In genomic region chr16:42338987-42339386, GRCm38 (mm10) we compare ENCODE assay signal across 9 mouse cellular contexts. TPM values are rescaled to one million over a fixed set of nuclear protein-coding genes. Genes with fewer than 3 reads are reported as not detected.
A peak's percentile ranks its signal among the peaks of the same experiment; 100 is the strongest.
DNase-seq lines count a peak whose midpoint lies in the region; ATAC-seq lines count a peak whose summit lies in the region.
"Had no signal": no experiment of that assay in that cellular context is flagged by ENCODE, and none has a peak within 500 bp of the region (broad histone marks: within the 10 kb centered on the region; RNA-seq: fewer than 3 reads in every experiment).

No protein-coding gene starts in this region.

- 7% methylated on average over 4 of the region's 4 CpGs for WGBS in embryonic facial prominence, embryonic 12.5 days
- WGBS in hindbrain, embryonic 11.5 days = 10% methylated on average over 4 of the region's 4 CpGs
- 10% methylated on average over 4 of the region's 4 CpGs for WGBS in midbrain, embryonic 15.5 days

- ATAC-seq in embryonic facial prominence, embryonic 12.5 days (ENCODE audit: insufficient number of reproducible peaks, insufficient read depth, low FRiP score, low TSS enrichment) = no peak
- no peak for ATAC-seq in hindbrain, embryonic 11.5 days (ENCODE audit: low FRiP score)
- ATAC-seq in midbrain, embryonic 15.5 days (replicated peaks) = peak; percentile 23

- no peaks in the 10 kb centered on the region for H3K9me3 ChIP-seq in embryonic facial prominence, embryonic 12.5 days
- H3K9me3 ChIP-seq in hindbrain, embryonic 11.5 days (ENCODE audit: control insufficient read depth, low read length) = no peaks in the 10 kb centered on the region
- no peaks in the 10 kb centered on the region for H3K9me3 ChIP-seq in midbrain, embryonic 15.5 days
- H3K9me3 ChIP-seq: liver, embryonic 13.5 days had no signal

- intact Hi-C loops in left cerebral cortex, postnatal 4 days (cut with DNase I) = loop anchor here (10.0 kb wide), 1 partner anchor 446 kb away; no protein-coding TSS in a partner anchor
- intact Hi-C loops in left cerebral cortex, postnatal 14 days (cut with DNase I) = loop anchor here (10.0 kb wide), 1 partner anchor 106 kb away; no protein-coding TSS in a partner anchor

- H3K9ac ChIP-seq in embryonic facial prominence, embryonic 12.5 days = 0 out of 2 replicates have a peak overlapping the region, but pooled peaks have one; percentile 0
- H3K9ac ChIP-seq in hindbrain, embryonic 11.5 days (ENCODE audit: low read depth, low read length) = peak overlapping the region; percentile 65
- peak overlapping the region; percentile 81 for H3K9ac ChIP-seq in midbrain, embryonic 15.5 days
- H3K9ac ChIP-seq: liver, embryonic 13.5 days had no signal

- H3K27me3 ChIP-seq in embryonic facial prominence, embryonic 12.5 days = no peaks in the 10 kb centered on the region
- no peaks in the 10 kb centered on the region for H3K27me3 ChIP-seq in hindbrain, embryonic 11.5 days (ENCODE audit: control insufficient read depth, insufficient read depth, low read length)
- no peaks in the 10 kb centered on the region for H3K27me3 ChIP-seq in midbrain, embryonic 15.5 days (replicated peaks)

- no peak overlapping the region for H3K27ac ChIP-seq in embryonic facial prominence, embryonic 12.5 days
- peak overlapping the region; percentile 52 for H3K27ac ChIP-seq in hindbrain, embryonic 11.5 days (ENCODE audit: low read depth, low read length)
- H3K27ac ChIP-seq in midbrain, embryonic 15.5 days = peak overlapping the region; percentile 94
- H3K27ac ChIP-seq: liver, embryonic 13.5 days had no signal

- H3K36me3 ChIP-seq in embryonic facial prominence, embryonic 12.5 days = no peaks in the 10 kb centered on the region
- H3K36me3 ChIP-seq in hindbrain, embryonic 11.5 days (ENCODE audit: control insufficient read depth, insufficient read depth, low read length) = no peaks in the 10 kb centered on the region
- no peaks in the 10 kb centered on the region for H3K36me3 ChIP-seq in midbrain, embryonic 15.5 days (replicated peaks)
- H3K36me3 ChIP-seq: liver, embryonic 13.5 days had no signal

- peak overlapping the region; percentile 61 for H3K4me2 ChIP-seq in embryonic facial prominence, embryonic 12.5 days (replicated peaks)
- peak overlapping the region; percentile 51 for H3K4me2 ChIP-seq in hindbrain, embryonic 11.5 days (replicated peaks; ENCODE audit: low read depth, low read length)
- H3K4me2 ChIP-seq in midbrain, embryonic 15.5 days = peak overlapping the region; percentile 48

- peak; percentile 15 for DNase-seq in left cerebral cortex, postnatal 4 days
- no peak for DNase-seq in left cerebral cortex, postnatal 14 days (ENCODE audit: low spot score in 2 of 2)
- peak; percentile 13 for DNase-seq in hindbrain, embryonic 11.5 days (ENCODE audit: low spot score)
- DNase-seq in gastrocnemius, postnatal 10 days = no peak
- DNase-seq in adrenal gland, postnatal 4 days (ENCODE audit: low spot score in 2 of 2) = no peak
- DNase-seq in urinary bladder, postnatal 4 days (ENCODE audit: low spot score in 2 of 2) = no peak
- DNase-seq: liver, embryonic 13.5 days had no signal

- peak overlapping the region; percentile 40 for H3K4me3 ChIP-seq in embryonic facial prominence, embryonic 12.5 days
- peak overlapping the region; percentile 41 for H3K4me3 ChIP-seq in hindbrain, embryonic 11.5 days (ENCODE audit: low read depth, low read length)
- H3K4me3 ChIP-seq in midbrain, embryonic 15.5 days = peak overlapping the region; percentile 82
- H3K4me3 ChIP-seq: liver, embryonic 13.5 days had no signal

- H3K4me1 ChIP-seq in embryonic facial prominence, embryonic 12.5 days = peaks cover 36% of the 10 kb centered on the region
- H3K4me1 ChIP-seq in hindbrain, embryonic 11.5 days (replicated peaks; ENCODE audit: control insufficient read depth, insufficient read depth, low read length) = no peaks in the 10 kb centered on the region
- H3K4me1 ChIP-seq in midbrain, embryonic 15.5 days = peaks cover 24% of the 10 kb centered on the region
- H3K4me1 ChIP-seq: liver, embryonic 13.5 days had no signal

RNA-seq across cellular contexts. Expression of gene Gap43, which starts 1.5 kb away (rescaled TPM):
- total RNA-seq in left cerebral cortex, postnatal 4 days (2021) = 1,000 to 10,000 TPM; 1,463 to 1,471 TPM
- 100 to 1,000 TPM; 520 to 569 TPM for total RNA-seq in left cerebral cortex, postnatal 14 days (2021)
- polyA plus RNA-seq in embryonic facial prominence, embryonic 12.5 days (2016; fragmentation: Nextera tagmentation; extraction: Ambion mirVana) = 120 and 135 TPM in 2 replicates
- 375 and 387 TPM in 2 replicates for polyA plus RNA-seq in hindbrain, embryonic 11.5 days (2014; fragmentation: Nextera tagmentation; extraction: Ambion mirVana)
- 1,472 and 1,557 TPM in 2 replicates for polyA plus RNA-seq in midbrain, embryonic 15.5 days (2015; fragmentation: Nextera tagmentation; extraction: Ambion mirVana)
- 10 to 100 TPM in 1 of 2 experiments, 1 to 10 TPM in 1; 9.5 to 14.7 TPM for total RNA-seq in gastrocnemius, postnatal 10 days (2021)
- total RNA-seq in adrenal gland, postnatal 4 days (2021) = 10 to 100 TPM; 37.6 to 69.0 TPM

Comparison
In these comparisons a context has a peak if more than half of its experiments do, and no peak if none do; other contexts are left out.
1. DNase-seq: peak in left cerebral cortex, postnatal 4 days (single experiment) and hindbrain, embryonic 11.5 days (single experiment); none in left cerebral cortex, postnatal 14 days (0 of 2), gastrocnemius, postnatal 10 days (single experiment), adrenal gland, postnatal 4 days (0 of 2) and urinary bladder, postnatal 4 days (0 of 2).
2. H3K9ac ChIP-seq: peak in every context shown above with its lines; median percentile 81 in midbrain, embryonic 15.5 days; 65 in hindbrain, embryonic 11.5 days; 0 in embryonic facial prominence, embryonic 12.5 days.
3. RNA of gene Gap43, which starts 1.5 kb away (total RNA-seq): 1,463 to 1,471 TPM in left cerebral cortex, postnatal 4 days and 520 to 569 TPM in left cerebral cortex, postnatal 14 days; 37.6 to 69.0 TPM in adrenal gland, postnatal 4 days and 9.5 to 14.7 TPM in gastrocnemius, postnatal 10 days; every median in the first group is over 4 times any median in the second.
4. Peak in every context shown above with its lines, with median percentiles within 50 percentile points of each other: H3K4me2 ChIP-seq and H3K4me3 ChIP-seq.